Mouse (Mus musculus): ENCODE data around the gene Gm21985.
"Not testable (repeated sequence)": the region's sequence is repeated elsewhere in the genome, so short reads cannot be mapped to it uniquely, and the experiment has no call there.

Gm21985 gene

DNA sequence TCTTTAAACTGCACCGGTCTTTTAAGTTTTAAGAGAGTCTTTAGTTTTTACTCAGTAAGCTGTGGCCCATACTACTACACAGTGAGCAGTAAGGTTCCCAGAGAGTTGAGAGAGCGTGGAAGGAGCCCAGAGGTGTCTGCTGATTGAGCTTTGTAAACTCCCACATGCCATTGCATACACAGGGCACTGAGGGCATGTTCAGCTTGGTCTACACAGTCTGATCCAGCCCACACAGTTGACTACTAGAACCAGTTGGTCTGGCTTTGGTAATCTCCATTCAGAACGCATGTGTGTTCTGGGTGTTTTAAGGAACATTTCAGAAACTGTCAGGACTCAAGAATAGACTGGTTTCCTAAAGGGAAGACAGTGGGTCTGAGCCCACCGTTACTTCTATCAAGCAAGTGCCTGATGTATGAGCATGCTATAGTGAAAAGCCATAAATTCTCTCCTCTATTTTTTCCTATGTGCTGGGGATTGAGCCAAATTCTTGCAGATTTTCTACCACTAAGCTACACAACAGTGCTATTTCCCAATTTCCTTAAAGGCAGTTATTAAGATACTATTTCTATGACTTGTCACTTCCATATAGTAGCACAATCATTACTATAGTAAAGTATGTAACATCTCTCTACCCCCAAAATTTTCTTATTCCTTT, 125.4 kb downstream of the Gm21985 start:
- no peak for DNase-seq (ENCODE audit: low spot score in 2 of 2)

- DNase-seq (ENCODE audit: low spot score in 2 of 2): no peak
Measured at GRCm38 (mm10) chr2:112392689-112393088, 126.6 kb downstream of the Gm21985 start.

DNA sequence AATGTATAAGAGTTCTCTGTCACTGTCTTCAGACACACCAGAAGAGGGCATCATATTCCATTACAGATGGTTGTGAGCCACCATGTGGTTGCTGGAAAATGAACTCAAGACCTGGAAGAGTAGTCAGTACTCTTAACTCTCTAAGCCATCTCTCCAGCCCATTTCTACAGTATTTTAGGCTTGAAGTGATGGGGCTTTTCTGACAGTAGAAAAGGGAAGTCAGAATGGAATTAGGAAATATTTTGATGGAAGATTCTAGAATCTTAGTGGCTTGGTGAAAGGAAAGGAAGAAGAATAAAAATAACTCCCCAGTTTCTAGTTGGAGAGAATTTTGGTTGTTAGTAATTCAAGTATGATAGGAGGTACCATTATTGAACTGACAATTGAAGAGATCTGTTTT, 127.8 kb downstream of the Gm21985 start:
- no peak for DNase-seq (ENCODE audit: low spot score in 2 of 2)

DNA sequence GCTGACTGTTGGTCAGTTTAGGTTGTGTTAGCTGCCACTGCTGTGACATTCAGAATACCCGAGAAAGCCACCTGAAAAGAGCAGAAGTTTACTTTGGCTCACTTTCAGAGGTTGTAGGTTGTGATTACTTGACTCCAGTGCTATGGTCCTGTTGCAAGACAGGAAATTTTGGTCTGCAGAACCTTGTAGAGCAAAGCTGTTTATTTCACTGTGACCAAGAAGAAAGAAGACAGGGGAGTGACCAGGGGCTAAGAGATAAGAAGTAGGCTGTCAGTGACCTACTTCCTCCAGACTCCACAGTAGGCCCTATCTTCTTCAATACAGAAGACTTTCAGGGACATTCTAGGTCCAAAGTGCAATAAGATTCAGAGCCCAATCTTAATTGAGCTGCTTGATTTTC, 130.5 kb downstream of the Gm21985 start:
- DNase-seq (ENCODE audit: low spot score in 2 of 2): no peak

GRCm38 (mm10) chr2:112407030-112407429, 140.9 kb downstream of the Gm21985 start:
- no peak for DNase-seq (ENCODE audit: low spot score in 2 of 2)

DNA sequence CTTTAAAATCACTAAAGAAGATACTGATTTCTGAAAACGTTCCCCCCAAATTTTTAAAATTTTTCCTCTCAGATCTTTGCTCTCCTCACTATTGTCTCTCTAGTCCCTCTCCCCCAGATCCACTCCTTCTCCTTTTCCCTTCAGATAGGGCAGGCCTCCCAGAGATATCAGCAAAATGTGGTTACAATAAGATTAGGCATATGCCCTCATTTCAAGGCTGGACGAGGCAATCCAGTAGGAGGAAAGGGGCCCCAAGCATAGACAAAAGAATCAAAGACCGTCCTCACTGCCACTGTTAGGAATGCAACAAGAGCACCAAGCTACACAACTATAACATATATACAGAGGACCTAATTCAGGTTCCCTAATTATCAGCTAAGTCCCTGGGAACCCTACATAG, 159.2 kb downstream of the Gm21985 start:
- DNase-seq (ENCODE audit: low spot score in 2 of 2): no peak

DNA sequence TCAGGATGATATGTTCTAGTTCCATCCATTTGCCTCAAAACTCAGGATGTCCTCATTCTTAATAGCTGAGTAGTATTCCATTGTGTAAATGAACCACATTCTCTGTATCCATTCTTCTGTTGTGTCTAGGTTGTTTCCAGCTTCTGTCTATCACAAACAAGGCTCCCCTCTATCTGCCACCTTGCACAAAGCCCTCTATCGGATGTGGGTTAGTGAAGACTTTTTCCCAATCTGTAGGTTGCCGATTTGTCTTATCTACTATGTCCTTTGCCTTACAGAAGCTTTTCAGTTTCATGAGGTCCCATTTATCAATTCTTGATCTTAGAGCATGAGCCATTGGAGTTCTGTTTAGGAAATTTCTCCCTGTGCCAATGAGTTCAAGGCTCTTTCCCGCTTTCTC, 162.4 kb downstream of the Gm21985 start:
- DNase-seq (ENCODE audit: low spot score in 2 of 2): not testable (repeated sequence)

- DNase-seq (ENCODE audit: low spot score in 2 of 2): no peak
Measured at GRCm38 (mm10) chr2:112429665-112430064, 163.6 kb downstream of the Gm21985 start.

DNA sequence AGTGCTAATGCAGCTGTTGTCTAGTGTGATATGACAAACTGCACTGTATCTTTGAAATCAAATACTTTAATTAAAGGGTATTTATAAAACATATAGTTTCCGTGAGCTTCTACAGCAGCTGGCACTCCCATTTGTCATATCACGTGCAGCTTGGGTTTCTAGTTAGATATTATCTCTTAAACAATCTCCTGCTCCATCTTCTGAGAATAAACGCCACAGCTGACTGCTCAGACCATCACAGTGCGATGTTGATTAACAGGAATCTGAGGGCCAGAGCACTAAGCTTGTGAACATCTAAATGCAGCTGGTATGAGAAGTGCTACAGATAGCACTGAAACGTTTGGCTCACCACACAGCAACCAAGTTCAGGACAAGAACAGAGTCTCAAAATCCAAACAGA, 164.3 kb downstream of the Gm21985 start:
- no peak for DNase-seq (ENCODE audit: low spot score in 2 of 2)

- DNase-seq (ENCODE audit: low spot score in 2 of 2): no peak
Measured at GRCm38 (mm10) chr2:112432523-112432922, 166.4 kb downstream of the Gm21985 start.

DNA sequence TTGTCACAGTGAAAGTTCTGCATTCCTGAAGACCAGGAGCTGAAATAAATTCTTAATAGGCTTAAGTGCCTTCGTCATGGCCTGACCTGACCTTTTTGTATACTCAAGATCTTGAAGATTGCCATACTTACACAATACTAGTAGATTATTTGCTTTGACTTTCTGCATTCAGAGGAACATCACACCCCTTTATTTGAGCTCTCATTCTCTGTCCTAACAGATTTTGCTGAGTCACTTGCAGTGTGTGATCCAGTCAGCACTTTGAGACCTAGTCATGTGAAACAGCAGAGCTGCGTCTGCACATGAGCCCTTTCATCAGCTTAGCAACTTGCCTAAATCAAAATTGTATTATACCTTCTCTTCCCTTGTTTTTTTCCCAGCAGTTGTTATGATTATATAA, 167.2 kb downstream of the Gm21985 start:
- no peak for DNase-seq (ENCODE audit: low spot score in 2 of 2)

DNA sequence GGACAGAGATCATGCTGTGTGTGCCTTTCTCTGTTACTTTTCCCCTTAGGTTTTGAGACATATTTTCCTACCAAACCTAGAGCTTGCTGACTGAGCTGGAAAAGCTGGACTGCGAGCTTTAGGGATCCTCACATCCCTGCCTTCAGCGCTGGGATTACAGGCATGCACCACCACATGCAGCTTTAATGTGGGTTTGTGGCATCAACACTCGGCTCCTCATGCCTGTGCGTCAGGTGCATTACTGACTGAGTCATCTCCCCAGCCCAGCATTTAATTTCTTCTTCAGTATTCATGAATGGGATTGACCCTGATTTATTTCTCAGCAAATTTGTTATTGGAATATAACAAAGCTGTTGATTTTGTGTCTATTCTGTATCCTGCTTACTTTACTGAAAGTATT, 170.2 kb downstream of the Gm21985 start:
- no peak for DNase-seq (ENCODE audit: low spot score in 2 of 2)

DNA sequence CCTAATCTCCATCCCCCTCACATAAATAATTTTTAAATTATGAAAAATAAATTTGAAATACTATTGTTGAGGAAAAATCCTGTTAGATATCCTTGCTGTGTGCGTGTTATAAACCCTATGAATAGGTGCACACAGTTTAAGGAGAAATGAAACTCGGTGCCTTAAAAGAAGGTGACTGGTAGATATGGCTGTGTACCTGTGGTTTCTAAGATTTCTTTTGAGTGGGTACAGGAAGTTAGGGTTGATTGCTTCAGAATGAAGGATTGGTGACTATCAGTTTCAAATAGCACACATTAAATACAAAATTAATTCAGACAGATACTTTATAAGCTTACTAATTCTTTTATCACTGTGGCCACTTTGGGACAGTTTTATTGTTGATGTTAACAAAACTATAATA, 171.5 kb downstream of the Gm21985 start:
- no peak for DNase-seq (ENCODE audit: low spot score in 2 of 2)

GRCm38 (mm10) chr2:112443491-112443890, 177.4 kb downstream of the Gm21985 start:
- no peak for DNase-seq (ENCODE audit: low spot score in 2 of 2)

GRCm38 (mm10) chr2:112445511-112445910, 179.4 kb downstream of the Gm21985 start:
- DNase-seq (ENCODE audit: low spot score in 2 of 2): no peak

- DNase-seq (ENCODE audit: low spot score in 2 of 2): not testable (repeated sequence)
Measured at GRCm38 (mm10) chr2:112448046-112448445, 181.9 kb downstream of the Gm21985 start.

DNA sequence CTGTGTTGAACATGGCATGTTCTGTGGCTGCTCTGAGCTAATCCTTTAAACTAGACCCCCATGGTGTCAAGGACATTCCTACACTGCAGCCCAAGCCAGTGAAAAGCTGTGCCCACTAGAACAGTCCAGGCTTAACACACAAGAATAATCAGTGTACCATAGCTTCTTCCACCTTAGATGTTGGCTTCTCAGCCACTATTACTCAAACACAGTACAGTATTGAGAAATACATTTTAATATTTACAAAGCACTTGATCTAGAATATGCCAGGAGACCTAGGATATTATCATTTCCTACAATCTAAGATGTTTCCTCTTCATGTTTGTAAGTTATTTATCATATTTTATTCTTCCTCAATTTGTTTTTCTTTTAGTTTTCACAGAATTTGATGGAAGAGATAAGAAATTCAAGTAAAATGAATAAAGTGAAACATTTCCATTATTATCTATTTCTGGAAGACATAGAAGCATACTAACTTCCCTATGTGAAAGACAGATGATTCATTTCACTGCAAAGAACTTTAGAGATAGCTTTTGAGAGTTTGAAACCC, 182.5 kb downstream of the Gm21985 start:
- no peak for DNase-seq (ENCODE audit: low spot score in 2 of 2)

DNA sequence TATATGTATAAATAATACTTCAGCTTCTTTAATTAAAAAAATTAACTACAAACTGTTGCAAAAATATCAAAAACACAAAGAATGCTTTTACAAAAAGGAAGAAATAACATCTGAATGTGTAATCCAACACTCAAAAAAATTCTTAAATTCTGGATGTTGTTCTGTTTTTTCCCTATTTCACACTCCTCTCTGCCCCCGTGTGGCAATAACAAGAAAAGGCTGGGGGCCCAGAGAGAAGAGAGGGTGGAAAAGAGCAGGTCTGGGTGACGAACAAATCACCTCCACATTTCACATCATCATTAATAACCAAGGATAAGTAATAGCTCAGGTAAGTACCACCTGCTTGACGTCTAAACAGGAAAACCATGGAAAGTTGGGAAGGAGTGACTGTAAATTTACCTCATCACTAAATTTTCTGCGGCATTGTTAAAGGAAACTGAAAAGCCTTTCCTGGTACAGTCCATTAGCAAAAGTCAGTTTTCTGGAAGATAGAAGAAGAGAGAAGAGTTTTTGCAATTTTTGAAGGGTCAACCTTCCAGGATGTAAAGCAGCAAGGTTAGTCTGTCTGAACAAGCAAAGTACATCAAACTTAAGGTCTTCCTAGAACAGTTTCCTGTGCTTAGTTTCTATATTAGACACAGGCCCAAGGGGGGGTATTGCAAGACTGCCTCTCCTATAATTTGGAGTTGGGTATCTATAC, 183.6 kb downstream of the Gm21985 start:
- no peak for DNase-seq (ENCODE audit: low spot score in 2 of 2)

- not testable (repeated sequence) for DNase-seq (ENCODE audit: low spot score in 2 of 2)
Measured at GRCm38 (mm10) chr2:112452513-112452912, 186.4 kb downstream of the Gm21985 start.

DNA sequence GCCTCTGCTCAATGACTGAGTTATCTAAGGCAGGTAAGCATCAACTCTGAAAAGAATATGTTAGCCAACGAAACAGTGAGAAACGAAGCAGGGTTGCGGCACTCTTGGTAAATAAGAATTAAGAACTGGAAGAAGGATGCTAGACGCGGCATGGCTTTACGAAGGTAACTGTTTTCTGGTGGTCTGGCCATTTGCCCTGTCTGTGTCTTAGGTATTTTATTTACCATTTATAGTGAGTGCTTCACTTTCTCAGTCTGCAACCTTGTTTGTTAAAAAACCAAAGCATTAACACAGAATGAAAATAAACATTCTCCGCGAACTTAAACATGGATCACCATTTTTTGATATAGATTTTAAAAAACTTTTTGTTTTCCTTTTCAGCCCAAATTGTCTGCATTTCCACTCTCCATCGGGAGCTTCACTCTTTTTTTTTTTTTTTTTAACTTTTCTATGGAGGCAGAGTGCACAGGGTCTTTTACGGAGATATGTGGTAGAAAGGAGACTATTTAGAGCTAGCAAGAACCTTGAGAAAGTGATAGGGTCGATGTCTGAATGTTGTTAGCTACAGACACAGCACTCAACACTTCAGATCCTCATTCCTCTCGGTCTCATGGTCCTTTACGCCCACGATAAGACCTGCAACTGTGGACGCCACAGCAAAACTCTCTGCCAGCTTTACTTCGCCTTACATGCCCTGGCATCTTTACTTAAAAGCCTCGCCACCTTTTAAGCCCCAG, 188.2 kb downstream of the Gm21985 start:
- DNase-seq (ENCODE audit: low spot score in 2 of 2): no peak

GRCm38 (mm10) chr2:112454862-112455564, 188.9 kb downstream of the Gm21985 start, which contains the start of gene Emc7:
Emc7 (plus strand) TSS chr2:112454997.
- peak; percentile 89 to 96 for DNase-seq (ENCODE audit: low spot score in 2 of 2)
